Mouse (Mus musculus) naive thymus-derived CD4-positive, alpha-beta T cell, adult 2 months (primary cell): ENCODE results near the gene Cyth3.

Experiments
- DNase-seq: peaks from one replicate; pipeline ENCODE4 v3.0.0-alpha.2; 2011; ENCODE audit warnings: low read depth

Gene Cyth3

DNA sequence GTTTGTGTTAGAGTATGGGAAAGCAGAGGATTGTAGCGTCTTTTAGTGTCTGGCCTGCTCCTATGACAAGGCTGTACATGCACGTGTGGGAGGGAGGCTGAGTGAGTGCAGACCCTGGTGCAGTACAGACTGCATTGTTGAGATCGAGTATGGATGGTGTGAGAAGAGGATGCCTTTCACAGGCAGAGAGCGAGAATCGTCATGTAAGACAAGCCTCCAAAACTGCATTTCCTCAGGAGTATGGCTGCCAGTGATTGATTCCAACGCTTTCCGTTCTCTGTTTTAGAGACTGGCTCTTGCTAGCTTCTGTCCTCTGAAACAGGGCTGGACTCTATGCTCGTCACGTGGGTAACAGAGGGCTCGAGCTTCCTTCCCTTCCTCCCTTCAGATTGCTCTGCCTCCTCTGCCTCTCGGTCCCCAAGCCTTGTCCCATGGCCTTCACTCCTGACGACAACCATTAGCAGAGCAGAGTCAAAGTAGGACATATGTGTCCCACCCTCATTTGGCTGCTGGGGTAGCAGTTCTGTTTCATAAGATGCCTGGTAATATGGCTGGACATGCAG is 12.4 kb downstream of the Cyth3 start:
- no peak for DNase-seq

- no peak for DNase-seq
Observed at GRCm38 (mm10) chr5:143635358-143635757, 13.1 kb downstream of the Cyth3 start.

GRCm38 (mm10) chr5:143636173-143636572 is 13.9 kb downstream of the Cyth3 start:
- DNase-seq = no peak

- no peak for DNase-seq
Observed at GRCm38 (mm10) chr5:143637832-143638420, 15.7 kb downstream of the Cyth3 start.

DNA sequence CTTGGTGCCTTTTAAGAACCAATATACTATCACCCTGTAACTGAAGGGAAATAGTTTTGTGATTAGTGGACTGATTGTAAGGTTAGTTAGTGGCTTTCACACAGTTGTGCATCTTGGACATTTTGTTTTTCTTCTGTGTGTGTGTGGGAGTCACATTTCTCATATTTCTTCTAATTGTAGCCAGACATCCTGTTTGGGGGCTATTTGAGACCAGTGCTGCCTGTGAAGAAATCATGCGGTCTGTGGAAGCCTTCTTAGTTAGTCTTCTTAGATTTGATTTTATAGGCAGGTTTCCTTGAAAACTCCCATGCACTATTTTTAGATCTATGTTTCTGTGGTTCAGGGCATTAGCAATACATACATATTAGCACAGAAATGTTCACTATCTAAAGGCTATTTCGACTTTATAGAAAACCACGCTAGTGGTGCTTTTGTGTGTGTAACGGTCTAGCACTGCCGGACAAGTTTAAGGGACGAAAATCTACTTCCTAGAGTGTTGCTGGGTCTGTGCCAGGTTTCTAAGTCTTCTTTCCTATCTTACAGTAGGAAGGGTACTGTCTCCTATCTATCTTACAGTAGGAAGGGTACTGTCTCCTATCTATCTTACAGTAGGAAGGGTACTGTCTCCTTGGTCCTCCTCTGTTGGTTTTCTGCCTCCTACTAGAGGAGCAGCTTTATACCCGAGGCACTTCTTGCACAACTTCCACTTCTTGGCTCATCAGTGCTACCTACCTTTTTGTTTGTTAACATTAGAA is 16.4 kb downstream of the Cyth3 start:
- no peak for DNase-seq

- DNase-seq = no peak
Observed at GRCm38 (mm10) chr5:143639329-143639728, 17.1 kb downstream of the Cyth3 start.

GRCm38 (mm10) chr5:143639810-143640209 is 17.6 kb downstream of the Cyth3 start:
- no peak for DNase-seq

- DNase-seq = no peak
Observed at GRCm38 (mm10) chr5:143641503-143641902, 19.3 kb downstream of the Cyth3 start.

- no peak for DNase-seq
Observed at GRCm38 (mm10) chr5:143642262-143642831, 20.1 kb downstream of the Cyth3 start.

GRCm38 (mm10) chr5:143645976-143646375 is 23.7 kb downstream of the Cyth3 start:
- no peak for DNase-seq

- DNase-seq = no peak
Observed at GRCm38 (mm10) chr5:143647412-143647811, 25.2 kb downstream of the Cyth3 start.

DNA sequence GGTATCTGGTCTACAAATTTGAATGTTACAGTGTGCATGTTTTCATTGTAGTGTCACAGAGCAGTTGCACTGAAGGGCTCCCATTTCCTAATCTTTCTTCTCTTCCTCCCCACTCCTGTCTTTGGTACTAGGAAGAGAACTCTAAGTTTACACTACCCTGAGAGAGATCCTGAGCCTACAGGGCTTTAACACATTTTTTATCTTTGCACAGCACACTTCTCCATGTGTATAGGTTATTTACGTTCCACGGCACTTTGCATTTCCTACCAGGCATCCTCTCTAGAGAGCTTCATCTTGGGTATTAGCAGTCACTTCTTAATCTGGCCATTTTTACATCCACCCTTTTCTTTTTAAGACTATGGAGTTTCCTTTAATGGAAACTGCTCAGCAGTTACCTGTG is 25.8 kb downstream of the Cyth3 start:
- no peak for DNase-seq

GRCm38 (mm10) chr5:143649168-143649567 is 26.9 kb downstream of the Cyth3 start:
- DNase-seq = no peak

GRCm38 (mm10) chr5:143651855-143652631 is 29.8 kb downstream of the Cyth3 start:
- no peak for DNase-seq

DNA sequence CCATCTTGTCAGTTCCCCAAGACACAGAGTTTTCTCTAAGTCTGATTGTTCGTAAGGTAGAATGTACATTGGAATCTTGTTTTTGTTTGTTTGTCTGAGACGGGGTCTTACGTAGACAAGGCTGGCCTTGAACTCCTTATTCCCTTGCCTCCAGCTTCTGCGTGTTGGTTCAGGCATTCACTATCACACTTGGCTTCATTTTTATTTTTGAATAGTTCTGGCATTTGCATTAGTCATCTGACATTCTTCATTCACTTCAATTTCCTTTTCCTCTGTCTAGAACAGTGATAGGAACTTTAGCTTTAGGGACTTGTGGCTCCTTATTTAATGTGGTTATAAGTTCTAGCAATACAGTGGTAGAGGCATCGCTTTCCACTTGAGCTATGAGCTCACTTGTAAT is 31.2 kb downstream of the Cyth3 start:
- DNase-seq = no peak

DNA sequence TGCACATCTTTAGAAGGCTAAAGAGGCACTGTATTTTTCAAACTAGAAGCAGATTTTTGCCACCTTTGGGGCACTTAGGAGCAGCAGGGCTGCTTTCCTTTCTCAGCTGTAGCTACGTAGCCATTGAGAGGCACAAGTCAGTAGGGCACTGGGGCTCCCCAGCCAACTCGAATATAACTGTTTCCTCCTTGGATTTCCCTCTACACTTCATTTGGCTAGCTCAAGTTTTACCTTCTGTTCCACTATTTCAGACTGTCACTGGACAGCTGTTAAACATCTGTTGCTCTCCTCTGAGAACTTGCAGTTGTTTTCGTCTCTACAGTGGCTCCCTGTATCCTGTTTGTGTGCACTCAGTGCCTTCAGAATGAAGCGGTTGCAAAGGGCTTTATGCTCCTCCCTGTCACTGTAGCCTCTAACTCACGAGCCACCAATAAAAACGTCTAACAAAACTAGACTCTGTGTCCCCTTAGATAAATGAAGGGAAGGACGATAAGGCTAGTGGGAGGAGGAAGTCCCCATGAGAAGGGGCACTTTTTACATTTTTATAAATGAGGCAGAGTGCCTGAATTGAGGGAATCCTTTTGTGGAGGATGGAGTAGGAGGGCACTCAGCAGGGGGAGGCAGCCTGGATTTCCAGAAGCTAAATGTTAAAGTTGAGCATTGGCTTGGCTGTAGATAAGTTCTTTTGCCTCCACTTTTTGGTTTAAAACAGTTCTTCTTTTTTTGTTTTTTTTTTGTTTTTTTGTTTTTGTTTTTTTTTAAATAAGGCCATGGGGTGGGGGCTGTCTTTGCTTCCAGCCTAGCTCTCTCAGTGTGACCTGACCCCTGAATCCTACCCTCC is 32.6 kb downstream of the Cyth3 start:
- DNase-seq = peak; percentile 67

DNA sequence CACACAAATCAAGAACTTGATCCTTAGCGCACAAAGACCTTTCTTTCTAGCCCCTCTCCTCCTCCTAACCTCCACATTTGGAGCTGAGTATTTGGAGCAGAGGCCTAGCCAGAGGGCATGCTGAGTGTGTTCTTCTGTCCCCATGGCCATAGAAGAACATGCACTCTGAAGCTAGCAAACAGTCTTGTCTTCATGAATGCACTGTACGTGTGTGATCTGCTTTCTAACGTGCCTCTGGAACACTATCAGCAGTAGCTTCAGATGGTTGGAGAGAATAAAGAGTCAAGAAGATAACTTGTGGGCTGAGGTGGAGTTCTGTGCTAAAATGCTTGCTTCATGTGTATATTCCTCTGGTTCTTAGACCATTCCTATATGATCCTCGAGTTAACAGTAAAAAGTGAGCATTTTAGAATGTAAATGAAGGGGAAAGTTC is 33.3 kb downstream of the Cyth3 start:
- DNase-seq = peak; percentile 26

DNA sequence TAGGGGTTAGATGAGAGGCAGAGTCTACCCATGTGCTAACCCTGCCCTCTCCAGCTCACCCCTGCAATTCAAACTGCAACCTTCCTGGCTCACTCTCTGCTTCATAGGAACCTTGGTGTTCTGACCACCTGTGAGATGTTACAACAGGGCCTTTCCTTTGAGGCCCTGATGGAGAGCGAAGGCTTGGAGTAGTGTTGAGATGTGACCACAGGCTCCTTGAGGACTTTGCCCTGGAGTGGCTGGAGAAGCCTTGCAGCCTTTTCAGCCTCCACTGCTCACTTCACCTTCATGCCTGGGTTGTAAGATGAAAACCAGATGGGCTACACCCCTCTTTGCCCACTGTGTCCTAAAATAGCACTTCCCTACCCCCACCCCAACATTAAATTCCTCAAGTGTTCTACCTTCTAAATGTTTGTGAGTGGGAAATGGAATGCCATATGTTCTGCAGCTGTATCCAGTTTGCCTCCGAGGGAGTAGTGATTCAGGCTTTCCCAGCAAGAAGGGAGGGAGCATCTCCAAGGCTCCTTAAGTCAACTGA is 34.5 kb downstream of the Cyth3 start:
- peak; percentile 28 for DNase-seq

- no peak for DNase-seq
Observed at GRCm38 (mm10) chr5:143659021-143659523, 36.8 kb downstream of the Cyth3 start.

GRCm38 (mm10) chr5:143663074-143663687 is 40.9 kb downstream of the Cyth3 start:
- no peak for DNase-seq
